Mouse (Mus musculus): ENCODE results near the gene Btbd9. TPM values are rescaled to one million over a fixed set of nuclear protein-coding genes. Genes with fewer than 3 reads are reported as not detected.
A peak's percentile ranks its signal among the peaks of the same experiment; 100 is the strongest.

Gene Btbd9
- total RNA-seq, 1 experiment from 2014 or later: 33.4 TPM

GRCm38 (mm10) chr17:30215741-30216140 is 360.5 kb downstream of the Btbd9 start:
- ATAC-seq (replicated peaks in 1 of 2; ENCODE audit: insufficient read depth in 1 of 2, low FRiP score in 2 of 2, low TSS enrichment in 1 of 2, low read depth in 1 of 2, poor library complexity in 2 of 2, severe bottlenecking in 2 of 2): no peak

- no peak for ATAC-seq (replicated peaks in 1 of 2; ENCODE audit: insufficient read depth in 1 of 2, low FRiP score in 2 of 2, low TSS enrichment in 1 of 2, low read depth in 1 of 2, poor library complexity in 2 of 2, severe bottlenecking in 2 of 2)
Observed at GRCm38 (mm10) chr17:30214393-30214792, 361.9 kb downstream of the Btbd9 start.

DNA sequence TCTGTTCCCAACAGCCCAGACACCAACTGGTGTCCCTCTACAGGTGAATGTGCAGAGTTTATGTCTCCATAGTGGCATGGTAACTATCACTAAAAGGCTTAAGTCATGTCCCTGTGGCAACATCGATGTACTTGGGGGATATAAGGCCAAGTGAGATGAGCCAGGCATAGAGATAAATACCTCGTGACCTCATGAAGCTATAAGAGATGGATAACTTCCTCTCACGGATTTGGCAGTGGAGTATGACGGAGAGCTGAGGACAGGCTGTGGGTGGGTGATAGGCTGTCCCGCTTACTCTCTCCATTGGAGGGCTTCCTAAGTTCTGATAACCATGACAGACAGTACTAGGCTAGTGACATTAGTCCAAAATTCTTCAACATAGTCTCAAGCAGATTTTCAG is 362.9 kb downstream of the Btbd9 start:
- no peak for ATAC-seq (replicated peaks in 1 of 2; ENCODE audit: insufficient read depth in 1 of 2, low FRiP score in 2 of 2, low TSS enrichment in 1 of 2, low read depth in 1 of 2, poor library complexity in 2 of 2, severe bottlenecking in 2 of 2)

GRCm38 (mm10) chr17:30212647-30213046 is 363.6 kb downstream of the Btbd9 start:
- no peak for ATAC-seq (replicated peaks in 1 of 2; ENCODE audit: insufficient read depth in 1 of 2, low FRiP score in 2 of 2, low TSS enrichment in 1 of 2, low read depth in 1 of 2, poor library complexity in 2 of 2, severe bottlenecking in 2 of 2)

- no peak for ATAC-seq (replicated peaks in 1 of 2; ENCODE audit: insufficient read depth in 1 of 2, low FRiP score in 2 of 2, low TSS enrichment in 1 of 2, low read depth in 1 of 2, poor library complexity in 2 of 2, severe bottlenecking in 2 of 2)
Observed at GRCm38 (mm10) chr17:30210936-30211335, 365.4 kb downstream of the Btbd9 start.

- ATAC-seq (replicated peaks in 1 of 2; ENCODE audit: insufficient read depth in 1 of 2, low FRiP score in 2 of 2, low TSS enrichment in 1 of 2, low read depth in 1 of 2, poor library complexity in 2 of 2, severe bottlenecking in 2 of 2): no peak
Observed at GRCm38 (mm10) chr17:30210262-30210661, 366.0 kb downstream of the Btbd9 start.

DNA sequence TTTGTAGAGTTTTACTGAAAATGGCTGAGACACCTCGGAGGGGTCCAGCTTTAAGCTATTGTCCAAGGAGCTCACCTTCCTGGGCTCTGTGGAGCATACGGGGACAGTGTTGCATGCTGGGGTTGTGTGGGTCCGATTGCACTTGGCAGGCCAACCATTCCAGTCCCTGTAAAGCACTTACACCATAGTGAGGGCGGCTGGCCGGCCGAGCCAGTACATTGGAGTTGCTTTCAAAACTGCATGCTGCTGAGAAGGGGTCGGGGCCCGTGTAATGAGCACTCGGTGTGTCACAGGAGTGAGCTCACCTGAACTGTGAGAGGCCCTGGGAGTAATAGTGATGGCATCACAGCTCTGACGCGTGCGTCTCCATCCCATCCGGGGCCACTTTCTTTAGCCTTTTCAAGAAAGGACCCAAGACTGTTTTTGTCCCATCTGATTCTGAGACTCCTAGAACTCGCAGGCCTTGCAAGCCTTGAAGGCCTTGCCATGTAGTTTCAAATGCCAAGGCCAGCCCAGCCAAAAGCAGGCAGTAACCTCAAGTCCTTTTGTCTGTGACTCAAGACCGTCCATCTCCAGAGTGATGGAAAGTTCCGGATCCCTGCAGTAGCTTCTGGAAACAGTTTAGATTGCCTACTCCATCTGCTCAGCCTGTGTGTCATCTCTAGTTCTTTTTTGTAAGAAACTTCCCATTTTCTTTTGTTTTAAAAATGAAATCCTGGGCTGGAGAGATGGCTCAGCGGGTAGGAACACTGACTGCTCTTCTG is 371.0 kb downstream of the Btbd9 start:
- no peak for ATAC-seq (replicated peaks in 1 of 2; ENCODE audit: insufficient read depth in 1 of 2, low FRiP score in 2 of 2, low TSS enrichment in 1 of 2, low read depth in 1 of 2, poor library complexity in 2 of 2, severe bottlenecking in 2 of 2)

- no peak for ATAC-seq (replicated peaks in 1 of 2; ENCODE audit: insufficient read depth in 1 of 2, low FRiP score in 2 of 2, low TSS enrichment in 1 of 2, low read depth in 1 of 2, poor library complexity in 2 of 2, severe bottlenecking in 2 of 2)
Observed at GRCm38 (mm10) chr17:30200283-30200682, 376.0 kb downstream of the Btbd9 start.

GRCm38 (mm10) chr17:30199374-30200247 is 376.7 kb downstream of the Btbd9 start:
- ATAC-seq (replicated peaks in 1 of 2; ENCODE audit: insufficient read depth in 1 of 2, low FRiP score in 2 of 2, low TSS enrichment in 1 of 2, low read depth in 1 of 2, poor library complexity in 2 of 2, severe bottlenecking in 2 of 2): no peak

GRCm38 (mm10) chr17:30198422-30198821 is 377.9 kb downstream of the Btbd9 start:
- ATAC-seq (replicated peaks in 1 of 2; ENCODE audit: insufficient read depth in 1 of 2, low FRiP score in 2 of 2, low TSS enrichment in 1 of 2, low read depth in 1 of 2, poor library complexity in 2 of 2, severe bottlenecking in 2 of 2): no peak

DNA sequence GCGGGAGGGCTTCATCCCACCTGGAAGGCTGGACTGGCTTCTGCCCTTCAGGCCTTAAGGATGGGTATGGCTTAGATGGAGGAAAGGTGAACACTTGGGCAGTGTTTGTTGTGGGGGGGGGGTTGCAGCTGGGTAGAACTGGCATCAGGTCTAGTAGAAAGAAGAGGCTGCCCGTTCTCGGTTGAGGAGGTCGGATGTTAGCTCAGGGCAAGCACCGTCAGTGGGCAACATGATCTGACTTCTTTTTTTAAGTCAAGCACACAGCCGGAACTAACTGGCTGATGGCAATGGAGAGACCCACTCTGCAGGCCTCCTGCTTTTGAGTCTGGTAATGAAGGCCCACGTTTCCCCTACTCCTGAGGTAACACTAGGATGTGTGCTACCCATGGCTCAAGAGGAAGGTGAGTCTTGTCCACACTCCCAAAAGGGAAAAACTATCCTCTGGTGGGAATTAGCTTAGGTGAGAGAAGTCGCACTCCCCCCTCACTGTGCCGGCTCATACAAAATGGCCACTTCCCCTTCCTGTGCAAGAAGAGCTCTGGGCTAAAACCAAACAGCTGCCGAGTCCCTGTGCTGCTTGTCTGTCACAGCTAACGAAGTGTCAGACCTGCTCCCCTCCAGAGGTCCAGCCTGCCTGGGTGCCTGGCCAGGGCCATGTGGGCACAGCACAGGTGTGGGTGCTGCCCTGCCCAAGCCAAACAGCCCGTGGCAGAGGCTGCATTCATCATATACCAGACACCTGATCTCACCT is 378.8 kb downstream of the Btbd9 start:
- peak; percentile 44 to 68 for ATAC-seq (replicated peaks in 1 of 2; ENCODE audit: insufficient read depth in 1 of 2, low FRiP score in 2 of 2, low TSS enrichment in 1 of 2, low read depth in 1 of 2, poor library complexity in 2 of 2, severe bottlenecking in 2 of 2)

DNA sequence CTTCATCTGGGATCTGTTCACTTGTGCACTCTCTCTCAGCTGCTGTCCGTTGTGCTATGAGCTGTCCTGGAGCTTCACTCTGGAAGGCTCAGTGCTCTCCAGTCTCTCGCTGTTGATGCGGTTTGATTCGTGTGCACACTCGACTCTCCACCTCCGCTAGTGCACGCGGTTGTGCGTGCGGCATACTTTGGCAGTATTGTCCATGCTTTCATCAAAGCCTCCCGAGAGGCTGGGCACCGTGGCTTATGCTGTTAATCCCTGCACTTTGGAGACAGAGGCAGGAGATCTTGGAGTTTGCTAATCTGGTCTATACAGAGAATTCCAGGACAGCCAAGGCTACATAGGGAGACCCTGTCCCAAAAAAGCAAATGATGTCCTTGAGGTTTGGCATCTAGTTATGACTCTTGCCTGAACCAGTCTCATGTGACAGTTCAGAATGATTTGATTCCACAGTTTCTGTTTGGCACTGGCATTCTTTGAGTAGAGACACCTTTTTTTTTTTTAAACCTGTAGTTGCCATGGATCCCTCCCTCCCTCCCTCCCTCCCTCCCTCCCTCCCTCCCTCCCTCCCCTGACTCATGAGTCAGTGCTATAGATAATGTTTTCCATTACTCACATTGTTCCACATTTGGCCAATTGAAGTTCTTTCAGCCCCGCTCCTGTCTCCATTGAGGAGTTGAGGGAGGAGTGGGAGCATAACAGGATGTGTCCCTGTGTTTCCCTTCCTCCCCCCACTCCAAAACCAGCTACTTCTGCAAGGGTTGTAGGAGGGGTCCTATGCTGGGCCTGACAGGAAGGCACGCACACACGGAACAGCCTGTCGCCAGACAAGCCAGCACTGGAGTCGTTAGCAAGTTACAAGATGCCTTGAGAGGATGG is 379.6 kb downstream of the Btbd9 start:
- no peak for ATAC-seq (replicated peaks in 1 of 2; ENCODE audit: insufficient read depth in 1 of 2, low FRiP score in 2 of 2, low TSS enrichment in 1 of 2, low read depth in 1 of 2, poor library complexity in 2 of 2, severe bottlenecking in 2 of 2)

GRCm38 (mm10) chr17:30195591-30196183 is 380.6 kb downstream of the Btbd9 start:
- no peak for ATAC-seq (replicated peaks in 1 of 2; ENCODE audit: insufficient read depth in 1 of 2, low FRiP score in 2 of 2, low TSS enrichment in 1 of 2, low read depth in 1 of 2, poor library complexity in 2 of 2, severe bottlenecking in 2 of 2)

- no peak for ATAC-seq (replicated peaks in 1 of 2; ENCODE audit: insufficient read depth in 1 of 2, low FRiP score in 2 of 2, low TSS enrichment in 1 of 2, low read depth in 1 of 2, poor library complexity in 2 of 2, severe bottlenecking in 2 of 2)
Observed at GRCm38 (mm10) chr17:30194629-30195445, 381.5 kb downstream of the Btbd9 start.

DNA sequence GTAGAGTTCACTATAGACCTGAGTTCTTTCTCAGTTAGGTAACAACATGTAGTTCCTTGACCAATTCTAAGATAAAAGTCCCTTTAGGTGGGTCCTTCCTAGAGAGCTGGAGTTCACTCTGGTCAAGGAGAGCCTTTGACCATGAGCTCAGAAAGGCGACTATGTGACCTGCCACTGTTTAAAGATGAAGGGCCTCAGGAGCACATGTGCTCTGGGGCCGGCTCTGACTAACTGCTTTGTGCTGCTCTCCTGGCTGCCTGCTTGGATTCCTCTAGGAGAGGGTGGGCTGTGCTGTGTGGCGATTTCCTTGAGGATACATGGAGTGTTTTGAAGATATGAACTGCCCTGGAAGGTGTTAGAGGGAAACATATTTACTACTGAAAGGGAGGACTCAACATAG is 382.2 kb downstream of the Btbd9 start:
- no peak for ATAC-seq (replicated peaks in 1 of 2; ENCODE audit: insufficient read depth in 1 of 2, low FRiP score in 2 of 2, low TSS enrichment in 1 of 2, low read depth in 1 of 2, poor library complexity in 2 of 2, severe bottlenecking in 2 of 2)

DNA sequence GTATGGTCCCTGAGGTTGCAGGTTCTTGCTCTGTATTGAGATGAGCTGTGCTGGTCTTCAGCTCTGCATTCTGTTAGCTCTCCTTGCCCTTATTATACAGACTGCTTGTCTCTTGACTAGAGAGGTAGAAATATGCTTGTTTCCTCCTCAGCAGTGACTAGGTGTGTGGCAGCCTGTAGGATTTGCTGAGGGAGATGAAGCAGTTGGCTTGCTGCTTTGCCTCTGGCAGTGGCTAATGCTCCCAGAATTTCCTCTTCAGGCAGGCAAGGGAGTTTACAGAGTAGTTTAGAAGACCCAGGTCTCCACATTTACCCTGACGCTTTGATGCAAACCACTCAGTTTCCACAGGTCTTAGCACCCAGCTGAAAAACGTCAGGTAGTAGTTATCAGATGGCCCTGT is 382.7 kb downstream of the Btbd9 start:
- no peak for ATAC-seq (replicated peaks in 1 of 2; ENCODE audit: insufficient read depth in 1 of 2, low FRiP score in 2 of 2, low TSS enrichment in 1 of 2, low read depth in 1 of 2, poor library complexity in 2 of 2, severe bottlenecking in 2 of 2)
